8 mouse cellular contexts compared by ENCODE assay signal in the genomic region with DNA sequence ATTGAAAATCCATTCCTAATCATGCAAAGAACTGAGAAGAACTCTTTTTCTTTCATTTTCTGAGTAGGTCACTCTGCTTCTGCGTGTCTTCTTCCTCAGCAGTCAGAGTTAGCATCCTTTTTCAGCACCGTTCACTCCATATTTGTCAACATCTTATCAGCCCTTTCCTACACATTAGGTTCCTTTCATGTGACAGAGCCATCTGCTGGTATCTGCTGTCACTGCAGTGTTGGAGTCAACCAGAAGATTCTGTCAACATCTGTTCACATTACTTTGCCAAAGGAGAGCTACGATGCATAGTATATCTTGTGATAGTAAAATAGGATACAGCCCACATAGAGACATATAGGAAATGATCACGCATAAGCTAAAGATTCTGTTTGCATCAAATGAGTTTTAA.
A peak's percentile ranks its signal among the peaks of the same experiment; 100 is the strongest.
DNase-seq lines count a peak whose midpoint lies in the region; ATAC-seq and TF ChIP-seq lines count a peak whose summit lies in the region.

No protein-coding gene starts in this region.

- H3K4me3 ChIP-seq in G1E (ENCODE audit: low read depth, low read length), result no peak overlapping the region
- no peak overlapping the region for H3K4me3 ChIP-seq in midbrain, embryonic 12.5 days

- H3K9ac ChIP-seq in midbrain, embryonic 12.5 days (replicated peaks), result no peak overlapping the region

- intact Hi-C loops in heart, postnatal 10 days (cut with DNase I), result loop anchor here (2.0 to 10.0 kb wide), 2 partner anchors 265 to 1009 kb away; no protein-coding TSS in a partner anchor

- peak; percentile 15; the same call in 1 of the 2 replicates for ATAC-seq in G1E (ENCODE audit: extremely low read depth, insufficient number of reproducible peaks, low FRiP score, poor library complexity, severe bottlenecking)
- peak; percentile 63 for ATAC-seq in midbrain, embryonic 12.5 days (ENCODE audit: low FRiP score, low read depth)

- no peaks in the 10 kb centered on the region for H3K27me3 ChIP-seq in G1E (ENCODE audit: insufficient read depth, low read length)
- no peaks in the 10 kb centered on the region for H3K27me3 ChIP-seq in midbrain, embryonic 12.5 days

- peak; percentile 63 for TF ChIP-seq CTCF in G1E (IDR thresholded peaks at IDR 0.05; ENCODE audit: low read depth, low read length)

- no peak overlapping the region for H3K4me2 ChIP-seq in midbrain, embryonic 12.5 days (replicated peaks)

- H3K4me1 ChIP-seq in G1E (ENCODE audit: insufficient read depth, low read depth, low read length), result peaks cover 51% of the 10 kb centered on the region
- no peaks in the 10 kb centered on the region for H3K4me1 ChIP-seq in midbrain, embryonic 12.5 days

- peak; percentile 32 to 42 for DNase-seq in heart, postnatal 10 days
- DNase-seq in heart, adult 8-10 months (ENCODE audit: low spot score), result no peak
- no peak for DNase-seq in G1E (ENCODE audit: low spot score)
- DNase-seq in cerebellum, adult 9-11 months, result peak; percentile 38
- peak; percentile 54 to 76 for DNase-seq in frontal cortex, postnatal 36 days (ENCODE audit: low spot score in 2 of 2)
- DNase-seq in layer of hippocampus, postnatal 10 days (ENCODE audit: low spot score in 2 of 2), result peak; percentile 60 to 63
- peak; percentile 66 for DNase-seq in thymus, postnatal 4 days

- peaks cover 4% of the 10 kb centered on the region for H3K36me3 ChIP-seq in G1E (replicated peaks)
- no peaks in the 10 kb centered on the region for H3K36me3 ChIP-seq in midbrain, embryonic 12.5 days

- H3K27ac ChIP-seq in midbrain, embryonic 12.5 days (replicated peaks), result no peak overlapping the region

- 48% methylated on average over 4 of the region's 4 CpGs for WGBS in midbrain, embryonic 12.5 days

- H3K9me3 ChIP-seq in G1E (replicated peaks), result peaks cover 7% of the 10 kb centered on the region
- H3K9me3 ChIP-seq in midbrain, embryonic 12.5 days, result no peaks in the 10 kb centered on the region

Comparison
In these comparisons a context has a peak if more than half of its experiments do, and no peak if none do; other contexts are left out.
1. DNase-seq: peak in heart, postnatal 10 days (2 of 2), cerebellum, adult 9-11 months (single experiment), frontal cortex, postnatal 36 days (2 of 2), layer of hippocampus, postnatal 10 days (2 of 2) and thymus, postnatal 4 days (single experiment); none in heart, adult 8-10 months (single experiment) and G1E (single experiment).